Mouse (Mus musculus): Measurements from ENCODE around the gene Btbd17. TPM values are rescaled to one million over a fixed set of nuclear protein-coding genes. Genes with fewer than 3 reads are reported as not detected.

The Btbd17 gene
- polyA plus RNA-seq, 1 experiment from 2014 or later, result 0.78 TPM

DNA sequence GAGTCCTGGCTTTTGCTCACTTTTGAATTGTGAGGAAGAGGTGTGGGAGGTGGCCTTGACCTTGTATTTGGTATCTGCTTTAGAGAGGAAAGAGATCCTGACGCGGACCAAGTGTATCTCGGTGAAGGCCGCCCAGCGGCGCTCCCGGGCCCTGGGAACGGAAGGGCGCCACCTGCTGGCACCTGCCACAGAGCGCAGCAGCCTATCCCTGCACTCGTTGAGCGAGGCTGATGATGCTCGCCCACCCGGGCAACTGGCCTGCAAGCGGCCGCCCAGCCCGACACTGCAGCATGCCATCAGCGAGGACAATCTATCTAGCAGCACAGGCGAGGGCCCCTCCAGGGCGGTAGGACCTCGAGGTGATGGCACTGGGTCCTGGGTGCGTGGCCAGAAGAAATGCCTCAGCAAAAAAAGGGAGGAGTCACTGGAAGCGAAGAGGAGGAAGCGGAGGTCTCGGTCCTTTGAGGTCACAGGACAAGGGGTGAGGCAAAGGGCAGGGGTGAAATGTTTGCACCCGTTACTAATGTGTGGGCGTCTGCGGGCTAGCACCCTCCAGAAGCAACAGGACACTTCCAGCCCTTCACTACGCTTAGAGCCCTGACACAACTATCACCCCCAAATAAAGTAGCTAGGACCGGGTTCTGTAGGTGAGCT, 6.6 kb downstream of the Btbd17 start:
- H3K36me3 ChIP-seq (ENCODE audit: insufficient read depth, low read length), result no peaks in the 10 kb centered on the region
- peak; percentile 34; the same call in 1 of the 2 replicates for ATAC-seq (replicated peaks; ENCODE audit: low FRiP score, low read depth)
- WGBS, result 7% methylated on average over 30 of the region's 30 CpGs
- peak; percentile 78 for DNase-seq (ENCODE audit: low spot score)
- H3K4me1 ChIP-seq (replicated peaks; ENCODE audit: insufficient read depth, low read length), result peaks cover 14% of the 10 kb centered on the region; the same call in 1 of the 2 replicates
- H3K4me2 ChIP-seq (ENCODE audit: low read length), result peak overlapping the region; percentile 34
- H3K9me3 ChIP-seq (replicated peaks; ENCODE audit: low read length), result no peaks in the 10 kb centered on the region
- TF ChIP-seq CTCF (IDR thresholded peaks at IDR 0.05; ENCODE audit: low read depth), result peak; percentile 95
- no peak overlapping the region for H3K9ac ChIP-seq (ENCODE audit: low read depth, low read length)
- no peak overlapping the region for H3K27ac ChIP-seq
- no peak overlapping the region for H3K4me3 ChIP-seq (replicated peaks; ENCODE audit: low read depth, low read length)
- peaks cover 66% of the 10 kb centered on the region for H3K27me3 ChIP-seq (ENCODE audit: insufficient read depth, low read length)

DNA sequence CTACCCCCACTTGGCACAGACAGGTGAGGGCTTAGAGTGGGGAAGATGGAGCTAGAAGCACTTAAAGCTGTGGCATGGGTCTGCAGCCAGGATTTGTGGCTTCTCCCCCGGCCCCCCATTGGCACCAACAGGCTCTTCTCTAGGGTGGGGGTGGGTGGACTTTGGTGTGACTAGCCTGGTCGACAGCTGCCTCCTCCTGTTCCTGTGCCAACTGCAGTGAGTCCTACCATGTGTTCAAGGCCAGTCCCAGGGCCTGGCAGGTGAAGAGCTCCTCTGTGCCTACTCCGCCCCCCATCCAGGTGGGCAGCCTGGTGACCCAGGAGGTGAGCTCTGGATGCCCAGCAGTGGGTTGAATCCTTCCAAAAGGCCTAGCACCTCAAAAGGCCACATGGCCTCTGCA, 8.1 kb downstream of the Btbd17 start:
- H3K9me3 ChIP-seq (replicated peaks; ENCODE audit: low read length), result no peaks in the 10 kb centered on the region
- no peak overlapping the region for H3K27ac ChIP-seq
- H3K9ac ChIP-seq (ENCODE audit: low read depth, low read length), result no peak overlapping the region
- DNase-seq (ENCODE audit: low spot score) (no peak), ATAC-seq (replicated peaks; ENCODE audit: low FRiP score, low read depth) (no peak)
- 84% methylated on average over 3 of the region's 3 CpGs for WGBS
- H3K4me3 ChIP-seq (replicated peaks; ENCODE audit: low read depth, low read length), result no peak overlapping the region
- H3K36me3 ChIP-seq (ENCODE audit: insufficient read depth, low read length), result no peaks in the 10 kb centered on the region
- H3K4me1 ChIP-seq (replicated peaks; ENCODE audit: insufficient read depth, low read length), result peaks cover 12% of the 10 kb centered on the region; the same call in 1 of the 2 replicates
- peaks cover 56% of the 10 kb centered on the region for H3K27me3 ChIP-seq (ENCODE audit: insufficient read depth, low read length)
- H3K4me2 ChIP-seq (ENCODE audit: low read length), result no peak overlapping the region
- TF ChIP-seq CTCF (IDR thresholded peaks at IDR 0.05; ENCODE audit: low read depth), result no peak

DNA sequence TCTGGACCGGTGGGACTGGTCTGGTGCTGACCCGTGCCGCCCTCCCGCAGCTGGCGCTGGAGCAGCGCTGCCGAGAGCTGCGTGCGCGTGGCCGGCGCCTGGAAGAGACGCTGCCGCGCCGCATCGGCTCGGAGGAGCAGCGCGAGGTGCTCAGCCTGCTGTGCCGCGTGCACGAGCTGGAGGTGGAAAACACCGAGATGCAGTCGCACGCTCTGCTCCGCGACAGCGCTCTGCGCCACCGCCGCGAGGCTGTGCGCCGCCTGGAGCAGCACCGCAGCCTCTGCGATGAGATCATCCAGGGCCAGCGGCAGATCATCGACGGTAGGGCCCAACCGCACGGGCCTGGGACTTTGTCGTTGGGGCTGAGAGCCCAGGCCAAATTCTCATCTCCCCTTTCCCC, 9.4 kb downstream of the Btbd17 start:
- 2% methylated on average over 42 of the region's 43 CpGs for WGBS
- Histone ChIP-seq H3K4me2 (ENCODE audit: low read length) (peak overlapping the region; percentile 45), H3K4me1 (replicated peaks; ENCODE audit: insufficient read depth, low read length) (peaks cover under 1% of the 10 kb centered on the region; the same call in 1 of the 2 replicates), H3K36me3 (ENCODE audit: insufficient read depth, low read length) (no peaks in the 10 kb centered on the region), H3K9me3 (replicated peaks; ENCODE audit: low read length) (no peaks in the 10 kb centered on the region), H3K27ac (no peak overlapping the region), H3K27me3 (ENCODE audit: insufficient read depth, low read length) (peaks cover 43% of the 10 kb centered on the region), H3K9ac (ENCODE audit: low read depth, low read length) (no peak overlapping the region), H3K4me3 (replicated peaks; ENCODE audit: low read depth, low read length) (peak overlapping the region; percentile 17; the same call in 1 of the 2 replicates)
- DNase-seq (ENCODE audit: low spot score) (no peak), ATAC-seq (replicated peaks; ENCODE audit: low FRiP score, low read depth) (0 out of 2 replicates have a peak, but pooled peaks have one; percentile 21)
- TF ChIP-seq CTCF (IDR thresholded peaks at IDR 0.05; ENCODE audit: low read depth), result no peak

DNA sequence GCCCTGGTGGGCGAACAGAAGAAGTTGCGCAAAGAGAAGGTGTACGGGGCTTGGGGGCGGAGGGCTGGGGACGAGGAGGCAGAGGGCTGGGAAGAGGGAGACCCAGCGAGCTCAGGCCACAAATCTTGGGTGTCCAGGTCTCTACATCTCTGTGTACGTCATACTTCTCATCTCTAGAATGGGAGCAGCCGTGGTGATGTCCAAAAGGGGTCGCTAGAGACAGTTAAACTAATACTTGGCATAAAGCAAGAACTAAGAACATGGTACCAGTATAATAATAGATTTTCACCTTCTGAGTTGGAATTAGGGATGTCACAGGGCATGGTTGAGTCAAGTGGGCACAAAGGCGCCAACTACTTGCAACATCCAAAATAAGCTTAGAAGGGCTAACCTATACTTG, 9.9 kb downstream of the Btbd17 start:
- H3K9me3 ChIP-seq (replicated peaks; ENCODE audit: low read length), result no peaks in the 10 kb centered on the region
- TF ChIP-seq CTCF (IDR thresholded peaks at IDR 0.05; ENCODE audit: low read depth), result 0 out of 2 replicates have a peak, but pooled peaks have one; percentile 10
- peak overlapping the region; percentile 17; the same call in 1 of the 2 replicates for H3K4me3 ChIP-seq (replicated peaks; ENCODE audit: low read depth, low read length)
- no peak for ATAC-seq (replicated peaks; ENCODE audit: low FRiP score, low read depth)
- WGBS, result 56% methylated on average over 10 of the region's 10 CpGs
- no peaks in the 10 kb centered on the region for H3K4me1 ChIP-seq (replicated peaks; ENCODE audit: insufficient read depth, low read length)
- no peaks in the 10 kb centered on the region for H3K36me3 ChIP-seq (ENCODE audit: insufficient read depth, low read length)
- peak overlapping the region; percentile 45 for H3K4me2 ChIP-seq (ENCODE audit: low read length)
- no peak overlapping the region for H3K9ac ChIP-seq (ENCODE audit: low read depth, low read length)
- no peak overlapping the region for H3K27ac ChIP-seq
- no peak for DNase-seq (ENCODE audit: low spot score)
- H3K27me3 ChIP-seq (ENCODE audit: insufficient read depth, low read length), result peaks cover 38% of the 10 kb centered on the region

DNA sequence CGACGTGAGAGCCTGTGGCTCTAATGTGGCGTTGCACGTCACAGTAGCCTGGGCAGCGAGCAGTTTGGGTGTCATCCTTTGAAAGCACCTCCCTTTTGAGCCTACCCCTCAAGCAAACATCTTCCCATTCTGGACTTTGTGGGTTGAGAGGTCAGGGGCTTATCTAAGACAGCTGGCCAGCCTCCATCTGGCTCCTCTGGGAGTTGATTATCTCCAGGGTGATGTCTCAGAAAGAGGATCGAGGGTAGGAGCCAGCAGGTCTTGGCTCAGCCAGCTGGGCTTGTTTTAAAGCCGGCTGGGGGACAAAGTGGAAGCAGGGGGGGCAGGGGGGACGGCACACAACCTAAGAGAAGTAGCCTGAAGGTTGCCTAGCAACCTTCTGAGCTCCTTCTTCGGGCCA, 15.7 kb downstream of the Btbd17 start:
- DNase-seq (ENCODE audit: low spot score) (no peak), ATAC-seq (replicated peaks; ENCODE audit: low FRiP score, low read depth) (no peak)
- WGBS, result 48% methylated on average over 9 of the region's 9 CpGs
- Histone ChIP-seq H3K9me3 (replicated peaks; ENCODE audit: low read length) (no peaks in the 10 kb centered on the region), H3K36me3 (ENCODE audit: insufficient read depth, low read length) (no peaks in the 10 kb centered on the region), H3K4me3 (replicated peaks; ENCODE audit: low read depth, low read length) (no peak overlapping the region), H3K27ac (no peak overlapping the region), H3K27me3 (ENCODE audit: insufficient read depth, low read length) (no peaks in the 10 kb centered on the region), H3K4me1 (replicated peaks; ENCODE audit: insufficient read depth, low read length) (no peaks in the 10 kb centered on the region), H3K9ac (ENCODE audit: low read depth, low read length) (no peak overlapping the region), H3K4me2 (ENCODE audit: low read length) (no peak overlapping the region)
- TF ChIP-seq CTCF (IDR thresholded peaks at IDR 0.05; ENCODE audit: low read depth), result no peak

DNA sequence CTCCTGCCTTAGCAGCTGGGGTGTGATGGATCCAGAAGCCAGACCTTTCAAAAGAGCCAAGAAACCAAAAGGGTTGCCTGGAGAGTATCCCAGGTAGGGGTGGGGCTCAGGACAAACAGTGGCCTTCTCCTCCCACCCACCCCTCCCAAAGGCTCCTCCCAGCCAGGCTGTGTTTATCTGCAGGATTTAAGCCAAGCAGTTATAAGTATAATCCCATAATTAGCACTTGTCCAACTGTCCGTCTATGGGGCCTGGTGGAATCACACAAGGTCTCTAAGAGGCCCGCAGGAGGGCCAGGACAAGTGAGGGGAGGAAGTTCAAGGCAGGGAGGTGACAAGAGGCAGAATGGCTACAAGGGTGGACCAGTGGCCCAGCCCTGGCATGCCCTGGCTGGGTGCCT, 23.8 kb downstream of the Btbd17 start:
- Histone ChIP-seq H3K36me3 (ENCODE audit: insufficient read depth, low read length) (no peaks in the 10 kb centered on the region), H3K9me3 (replicated peaks; ENCODE audit: low read length) (no peaks in the 10 kb centered on the region), H3K9ac (ENCODE audit: low read depth, low read length) (no peak overlapping the region), H3K4me3 (replicated peaks; ENCODE audit: low read depth, low read length) (no peak overlapping the region), H3K27ac (no peak overlapping the region), H3K4me2 (ENCODE audit: low read length) (no peak overlapping the region), H3K4me1 (replicated peaks; ENCODE audit: insufficient read depth, low read length) (no peaks in the 10 kb centered on the region), H3K27me3 (ENCODE audit: insufficient read depth, low read length) (no peaks in the 10 kb centered on the region)
- DNase-seq (ENCODE audit: low spot score) (no peak), ATAC-seq (replicated peaks; ENCODE audit: low FRiP score, low read depth) (no peak)
- TF ChIP-seq CTCF (IDR thresholded peaks at IDR 0.05; ENCODE audit: low read depth), result no peak
- WGBS, result 66% methylated on average over 2 of the region's 2 CpGs

Data from kidney, postnatal 0 days (tissue).